ENCODE assay signal across 12 mouse cellular contexts in genomic region chr2:32758503-32758902, GRCm38 (mm10). TPM values are rescaled to one million over a fixed set of nuclear protein-coding genes. Genes with fewer than 3 reads are reported as not detected.
DNase-seq lines count a peak whose midpoint lies in the region; ATAC-seq and TF ChIP-seq lines count a peak whose summit lies in the region.
"Had no signal": no experiment of that assay in that cellular context is flagged by ENCODE, and none has a peak within 500 bp of the region (broad histone marks: within the 10 kb centered on the region; RNA-seq: fewer than 3 reads in every experiment).

No protein-coding gene starts in this region.

- H3K27me3 ChIP-seq in kidney, embryonic 14.5 days (ENCODE audit: control insufficient read depth, insufficient read depth, low read length): no peaks in the 10 kb centered on the region
- H3K27me3 ChIP-seq in neural tube, embryonic 13.5 days: no peaks in the 10 kb centered on the region
- no peaks in the 10 kb centered on the region for H3K27me3 ChIP-seq in kidney, postnatal 0 days (ENCODE audit: insufficient read depth, low read length)
- H3K27me3 ChIP-seq: embryonic facial prominence, embryonic 12.5 days had no signal

- H3K4me1 ChIP-seq in kidney, embryonic 14.5 days (ENCODE audit: control insufficient read depth, insufficient read depth, low read length): no peaks in the 10 kb centered on the region
- H3K4me1 ChIP-seq in neural tube, embryonic 13.5 days (replicated peaks): peaks cover 19% of the 10 kb centered on the region
- no peaks in the 10 kb centered on the region for H3K4me1 ChIP-seq in kidney, postnatal 0 days (replicated peaks; ENCODE audit: insufficient read depth, low read length)

- peak; percentile 67 for DNase-seq in kidney, adult 11 months
- no peak for DNase-seq in neural tube, embryonic 10.5 days (ENCODE audit: extremely low spot score, low spot score)
- DNase-seq in kidney, postnatal 0 days (ENCODE audit: low spot score): no peak
- peak; percentile 74 for DNase-seq in yolk sac, embryonic 10.5 days (ENCODE audit: low spot score)
- no peak for DNase-seq in thymus, adult 18-20 months
- DNase-seq: cerebellum, adult 2 months; thymus, postnatal 36 days had no signal

- H3K4me2 ChIP-seq in kidney, embryonic 14.5 days (replicated peaks; ENCODE audit: low read depth, low read length): no peak overlapping the region
- H3K4me2 ChIP-seq in neural tube, embryonic 13.5 days: peak overlapping the region; percentile 49
- no peak overlapping the region for H3K4me2 ChIP-seq in kidney, postnatal 0 days (ENCODE audit: low read length)

- H3K4me3 ChIP-seq in kidney, embryonic 14.5 days (ENCODE audit: low read length): no peak overlapping the region
- peak overlapping the region; percentile 70; the same call in 1 of the 2 replicates for H3K4me3 ChIP-seq in neural tube, embryonic 13.5 days
- H3K4me3 ChIP-seq in kidney, postnatal 0 days (replicated peaks; ENCODE audit: low read depth, low read length): no peak overlapping the region

- peaks cover 38% of the 10 kb centered on the region for H3K36me3 ChIP-seq in kidney, embryonic 14.5 days (ENCODE audit: control insufficient read depth, insufficient read depth, low read length)
- peaks cover 57% of the 10 kb centered on the region for H3K36me3 ChIP-seq in neural tube, embryonic 13.5 days
- peaks cover 34% of the 10 kb centered on the region; the same call in 1 of the 2 replicates for H3K36me3 ChIP-seq in kidney, postnatal 0 days (ENCODE audit: insufficient read depth, low read length)

- 64% methylated on average over 8 of the region's 8 CpGs for WGBS in kidney, embryonic 14.5 days
- WGBS in neural tube, embryonic 13.5 days: 76% methylated on average over 8 of the region's 8 CpGs
- WGBS in kidney, postnatal 0 days: 59% methylated on average over 8 of the region's 8 CpGs

- ATAC-seq in kidney, embryonic 14.5 days (ENCODE audit: low FRiP score, low TSS enrichment): no peak
- ATAC-seq in neural tube, embryonic 13.5 days (ENCODE audit: low read depth): no peak
- ATAC-seq in kidney, postnatal 0 days (replicated peaks; ENCODE audit: low FRiP score, low read depth): 0 out of 2 replicates have a peak, but pooled peaks have one; percentile 15
- ATAC-seq: lung, postnatal 0 days had no signal

- no peak overlapping the region for H3K9ac ChIP-seq in kidney, embryonic 14.5 days (ENCODE audit: low read depth, low read length)
- H3K9ac ChIP-seq in neural tube, embryonic 13.5 days: peak overlapping the region; percentile 86
- H3K9ac ChIP-seq in kidney, postnatal 0 days (ENCODE audit: low read depth, low read length): 0 out of 2 replicates have a peak overlapping the region, but pooled peaks have one; percentile 3
- H3K9ac ChIP-seq: heart, embryonic 12.5 days had no signal

- no peak overlapping the region for H3K27ac ChIP-seq in kidney, embryonic 14.5 days (ENCODE audit: low read depth, low read length)
- no peak overlapping the region for H3K27ac ChIP-seq in neural tube, embryonic 13.5 days (replicated peaks)
- no peak overlapping the region; the same call in 1 of the 2 replicates for H3K27ac ChIP-seq in kidney, postnatal 0 days

- no peaks in the 10 kb centered on the region for H3K9me3 ChIP-seq in kidney, embryonic 14.5 days (ENCODE audit: control insufficient read depth, low read length)
- no peaks in the 10 kb centered on the region for H3K9me3 ChIP-seq in neural tube, embryonic 13.5 days
- H3K9me3 ChIP-seq in kidney, postnatal 0 days (replicated peaks; ENCODE audit: low read length): no peaks in the 10 kb centered on the region
- H3K9me3 ChIP-seq: embryonic facial prominence, embryonic 12.5 days; heart, embryonic 12.5 days had no signal

- TF ChIP-seq CTCF in kidney, postnatal 0 days (IDR thresholded peaks at IDR 0.05; ENCODE audit: low read depth): no peak

RNA-seq across cellular contexts. Expression of gene Tor2a, which starts 1.5 kb away (rescaled TPM):
- polyA plus RNA-seq in kidney, embryonic 14.5 days (2014; fragmentation: Nextera tagmentation; extraction: Ambion mirVana): 75.6 and 76.8 TPM in 2 replicates
- 53.2 and 55.8 TPM in 2 replicates for polyA plus RNA-seq in neural tube, embryonic 13.5 days (2015; fragmentation: Nextera tagmentation; extraction: Ambion mirVana)
- polyA plus RNA-seq in kidney, postnatal 0 days (2015; fragmentation: Nextera tagmentation; extraction: Ambion mirVana): 74.9 and 79.4 TPM in 2 replicates

RNA-seq across cellular contexts. Expression of gene Ttc16, which starts 16.9 kb away (rescaled TPM):
- polyA plus RNA-seq in kidney, embryonic 14.5 days (2014; fragmentation: Nextera tagmentation; extraction: Ambion mirVana): 0.30 TPM in 1 of 2 replicates, not detected in the other
- 0.24 and 0.26 TPM in 2 replicates for polyA plus RNA-seq in neural tube, embryonic 13.5 days (2015; fragmentation: Nextera tagmentation; extraction: Ambion mirVana)
- polyA plus RNA-seq in kidney, postnatal 0 days (2015; fragmentation: Nextera tagmentation; extraction: Ambion mirVana): 0.13 and 0.18 TPM in 2 replicates

RNA-seq across cellular contexts. Expression of gene Ptrh1, which starts 17.1 kb away (rescaled TPM):
- 3.3 and 5.8 TPM in 2 replicates for polyA plus RNA-seq in kidney, embryonic 14.5 days (2014; fragmentation: Nextera tagmentation; extraction: Ambion mirVana)
- 5.5 and 6.6 TPM in 2 replicates for polyA plus RNA-seq in neural tube, embryonic 13.5 days (2015; fragmentation: Nextera tagmentation; extraction: Ambion mirVana)
- 7.0 and 7.8 TPM in 2 replicates for polyA plus RNA-seq in kidney, postnatal 0 days (2015; fragmentation: Nextera tagmentation; extraction: Ambion mirVana)

RNA-seq across cellular contexts. Expression of gene 6330409D20Rik, which starts 17.7 kb away (rescaled TPM):
- not detected in 2 replicates for polyA plus RNA-seq in kidney, embryonic 14.5 days (2014; fragmentation: Nextera tagmentation; extraction: Ambion mirVana)
- polyA plus RNA-seq in neural tube, embryonic 13.5 days (2015; fragmentation: Nextera tagmentation; extraction: Ambion mirVana): 3.2 and 4.0 TPM in 2 replicates
- polyA plus RNA-seq in kidney, postnatal 0 days (2015; fragmentation: Nextera tagmentation; extraction: Ambion mirVana): 0.11 TPM in 1 of 2 replicates, not detected in the other
- polyA plus RNA-seq: heart, embryonic 12.5 days had no signal

RNA-seq across cellular contexts. Expression of gene Cfap157, which starts 25.7 kb away (rescaled TPM):
- 0.11 and 0.39 TPM in 2 replicates for polyA plus RNA-seq in kidney, embryonic 14.5 days (2014; fragmentation: Nextera tagmentation; extraction: Ambion mirVana)
- polyA plus RNA-seq in neural tube, embryonic 13.5 days (2015; fragmentation: Nextera tagmentation; extraction: Ambion mirVana): 0.84 and 1.3 TPM in 2 replicates
- polyA plus RNA-seq in kidney, postnatal 0 days (2015; fragmentation: Nextera tagmentation; extraction: Ambion mirVana): 0.45 and 0.48 TPM in 2 replicates

Comparison
In these comparisons a context has a peak if more than half of its experiments do, and no peak if none do; other contexts are left out.
1. DNase-seq: peak in kidney, adult 11 months (single experiment) and yolk sac, embryonic 10.5 days (single experiment); none in neural tube, embryonic 10.5 days (single experiment), kidney, postnatal 0 days (single experiment) and thymus, adult 18-20 months (0 of 2).